In the genomic region with DNA sequence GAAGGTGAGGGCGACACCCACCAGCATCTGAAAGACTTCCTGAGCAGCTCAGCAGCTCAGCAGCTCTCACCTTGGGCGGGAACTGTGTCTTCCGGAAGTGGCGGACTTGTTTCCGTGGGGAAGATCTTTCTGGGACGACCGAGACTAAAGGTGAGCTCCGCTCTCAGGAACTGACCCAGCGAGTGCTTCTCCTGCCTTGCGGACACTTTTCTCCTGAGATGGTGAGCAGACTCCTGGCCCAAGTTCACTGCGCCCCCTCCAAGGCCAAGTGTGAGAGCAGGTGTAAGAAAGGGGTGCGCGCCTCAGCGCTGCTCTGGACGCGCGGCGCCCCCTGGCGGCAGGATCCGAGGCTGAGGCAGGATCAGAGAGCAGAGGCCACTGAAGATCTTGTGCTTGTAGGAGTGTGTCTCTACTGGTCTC, we compare ENCODE assay signal across 8 mouse cellular contexts. TPM values are rescaled to one million over a fixed set of nuclear protein-coding genes. Genes with fewer than 3 reads are reported as not detected.
A peak's percentile ranks its signal among the peaks of the same experiment; 100 is the strongest.
DNase-seq lines count a peak whose midpoint lies in the region; ATAC-seq and TF ChIP-seq lines count a peak whose summit lies in the region.
"Not testable (repeated sequence)": the region's sequence is repeated elsewhere in the genome, so short reads cannot be mapped to it uniquely, and the experiment has no call there.

Gene Nat8f4, minus strand, starts transcription at position 243 of the 420 bp plus-strand sequence.

- H3K4me3 ChIP-seq in E14TG2a.4 (replicated peaks; ENCODE audit: low read length), result peak within 1 kb of the TSS; percentile 73
- peak within 1 kb of the TSS; percentile 19 for H3K4me3 ChIP-seq in forebrain, embryonic 14.5 days (ENCODE audit: low read depth, low read length)
- peak within 1 kb of the TSS; percentile 42 to 78 for H3K4me3 ChIP-seq in liver, embryonic 14.5 days (ENCODE audit: insufficient read depth in 1 of 2, low read depth in 2 of 2, low read length in 2 of 2)
- not testable (repeated sequence) for H3K4me3 ChIP-seq in neural tube, embryonic 11.5 days (ENCODE audit: low read depth, low read length)
- peak within 1 kb of the TSS; percentile 22 for H3K4me3 ChIP-seq in stomach, postnatal 0 days (ENCODE audit: low read depth, low read length)

- TF ChIP-seq EP300 in liver, embryonic 14.5 days (IDR thresholded peaks at IDR 0.05; ENCODE audit: low read depth); stomach, postnatal 0 days (optimal IDR thresholded peaks at IDR 0.05): not testable (repeated sequence)

- peak; percentile 10; the same call in 1 of the 2 replicates for TF ChIP-seq CTCF in E14TG2a.4 (conservative IDR thresholded peaks at IDR 0.05; ENCODE audit: low read length)
- peak; percentile 93 for TF ChIP-seq CTCF in liver, embryonic 14.5 days (IDR thresholded peaks at IDR 0.05; ENCODE audit: low read depth)
- TF ChIP-seq CTCF in stomach, postnatal 0 days (IDR thresholded peaks at IDR 0.05; ENCODE audit: low read depth), result peak; percentile 86

- H3K4me1 ChIP-seq in E14TG2a.4 (replicated peaks; ENCODE audit: low read depth, low read length); forebrain, embryonic 14.5 days (ENCODE audit: control insufficient read depth, insufficient read depth, low read length); liver, embryonic 14.5 days (replicated peaks; ENCODE audit: control insufficient read depth in 2 of 2, insufficient read depth in 2 of 2, low read length in 1 of 2); neural tube, embryonic 11.5 days (ENCODE audit: control insufficient read depth, insufficient read depth, low read length); stomach, postnatal 0 days (replicated peaks; ENCODE audit: control insufficient read depth, insufficient read depth): not testable (repeated sequence)

- H3K36me3 ChIP-seq in E14TG2a.4 (ENCODE audit: insufficient read depth, low read length); forebrain, embryonic 14.5 days (ENCODE audit: control insufficient read depth, insufficient read depth, low read length); liver, embryonic 14.5 days (replicated peaks; ENCODE audit: control insufficient read depth, insufficient read depth, low read depth); neural tube, embryonic 11.5 days (ENCODE audit: control insufficient read depth, insufficient read depth, low read length); stomach, postnatal 0 days (ENCODE audit: control insufficient read depth, insufficient read depth, low read length): not testable (repeated sequence)

- ATAC-seq in forebrain, embryonic 14.5 days, result peak; percentile 87
- peak; percentile 81 for ATAC-seq in liver, embryonic 14.5 days (ENCODE audit: insufficient read depth)
- ATAC-seq in neural tube, embryonic 11.5 days (ENCODE audit: insufficient read depth, low FRiP score, low TSS enrichment), result peak; percentile 68; the same call in 1 of the 2 replicates
- ATAC-seq in stomach, postnatal 0 days (ENCODE audit: low FRiP score, low TSS enrichment), result peak; percentile 77

- intact Hi-C loops in heart, postnatal 10 days (cut with DNase I), result loop anchor here (5.0 to 10.0 kb wide), 3 partner anchors 250 to 440 kb away; partner anchors contain the start of gene Alms1

- H3K27me3 ChIP-seq in E14TG2a.4 (ENCODE audit: insufficient read depth, low read length); forebrain, embryonic 14.5 days (replicated peaks; ENCODE audit: control insufficient read depth, insufficient read depth, low read length); liver, embryonic 14.5 days (ENCODE audit: control insufficient read depth, insufficient read depth, low read length); neural tube, embryonic 11.5 days (ENCODE audit: control insufficient read depth, insufficient read depth, low read length); stomach, postnatal 0 days (ENCODE audit: control insufficient read depth, insufficient read depth, low read length): not testable (repeated sequence)

- WGBS in forebrain, embryonic 14.5 days, result 14% methylated on average over 20 of the region's 20 CpGs
- WGBS in liver, embryonic 14.5 days (ENCODE audit: insufficient replicate concordance), result 13% methylated on average over 20 of the region's 20 CpGs
- WGBS in neural tube, embryonic 11.5 days, result 15% methylated on average over 20 of the region's 20 CpGs
- 19% methylated on average over 20 of the region's 20 CpGs for WGBS in stomach, postnatal 0 days

- not testable (repeated sequence) for H3K9me3 ChIP-seq in E14TG2a.4 (ENCODE audit: low read length); forebrain, embryonic 14.5 days (replicated peaks; ENCODE audit: control insufficient read depth, low read length); liver, embryonic 14.5 days (ENCODE audit: control insufficient read depth, low read length); neural tube, embryonic 11.5 days (ENCODE audit: control insufficient read depth, low read length); stomach, postnatal 0 days (ENCODE audit: control insufficient read depth, low read length)

- H3K4me2 ChIP-seq in forebrain, embryonic 14.5 days (ENCODE audit: low read length), result peak within 1 kb of the TSS; percentile 43
- H3K4me2 ChIP-seq in liver, embryonic 14.5 days (ENCODE audit: low read depth), result peak within 1 kb of the TSS; percentile 58
- H3K4me2 ChIP-seq in neural tube, embryonic 11.5 days (ENCODE audit: low read depth), result peak within 1 kb of the TSS; percentile 27
- peak within 1 kb of the TSS; percentile 32 for H3K4me2 ChIP-seq in stomach, postnatal 0 days (replicated peaks; ENCODE audit: low read depth)

- DNase-seq in cerebellum, adult 11 months, result peak; percentile 81
- DNase-seq in forebrain, embryonic 14.5 days (ENCODE audit: low spot score), result peak; percentile 37
- peak; percentile 77 to 83 for DNase-seq in heart, postnatal 10 days
- peak; percentile 84 to 88 for DNase-seq in kidney, postnatal 4 days
- DNase-seq in liver, embryonic 14.5 days (ENCODE audit: low read depth in 3 of 3, low spot score in 3 of 3), result peak in 1 of 3 experiments; percentile 13
- peak; percentile 69 for DNase-seq in neural tube, embryonic 11.5 days (ENCODE audit: low spot score)
- peak; percentile 61 for DNase-seq in stomach, postnatal 0 days (ENCODE audit: low spot score)

- H3K9ac ChIP-seq in forebrain, embryonic 14.5 days (ENCODE audit: low read length), result 0 out of 2 replicates have a peak within 1 kb of the TSS, but pooled peaks have one; percentile 25
- H3K9ac ChIP-seq in liver, embryonic 14.5 days (replicated peaks), result peak within 1 kb of the TSS; percentile 65
- H3K9ac ChIP-seq in neural tube, embryonic 11.5 days (ENCODE audit: low read length); stomach, postnatal 0 days (ENCODE audit: low read length): not testable (repeated sequence)

- H3K27ac ChIP-seq in forebrain, embryonic 14.5 days (ENCODE audit: low read depth, low read length); liver, embryonic 14.5 days; neural tube, embryonic 11.5 days (ENCODE audit: low read depth, low read length); stomach, postnatal 0 days (replicated peaks): not testable (repeated sequence)

RNA-seq across cellular contexts. Expression of gene Nat8f4, which starts in this region (rescaled TPM):
- polyA plus RNA-seq in forebrain, embryonic 14.5 days (2014; fragmentation: Nextera tagmentation; extraction: Ambion mirVana), result 6.9 and 8.0 TPM in 2 replicates
- total RNA-seq in heart, postnatal 10 days (2021), result 1 to 10 TPM in 1 of 2 experiments, under 1 TPM in 1; 0.98 to 1.1 TPM
- polyA plus RNA-seq in liver, embryonic 14.5 days (2012; rRNA removed), result 0.50 and 0.64 TPM in 2 replicates
- polyA plus RNA-seq in liver, embryonic 14.5 days (2014; fragmentation: Nextera tagmentation; extraction: Ambion mirVana), result 0.81 and 0.87 TPM in 2 replicates
- polyA plus RNA-seq in neural tube, embryonic 11.5 days (2014; fragmentation: Nextera tagmentation; extraction: Ambion mirVana), result 4.2 and 4.7 TPM in 2 replicates
- polyA plus RNA-seq in stomach, postnatal 0 days (2015; fragmentation: Nextera tagmentation; extraction: Ambion mirVana), result 1.7 and 2.6 TPM in 2 replicates

Comparison
In these comparisons a context has a peak if more than half of its experiments do, and no peak if none do; other contexts are left out.
1. Peak in ATAC-seq, H3K4me3 ChIP-seq, H3K9ac ChIP-seq and H3K4me2 ChIP-seq in liver, embryonic 14.5 days; RNA of the gene not detected or under 1 TPM.
2. CTCF ChIP-seq: peak in every context shown above with its lines; median percentile 93 in liver, embryonic 14.5 days; 86 in stomach, postnatal 0 days; 10 in E14TG2a.4.